Mouse (Mus musculus) cerebellum, adult 11 months (tissue): ENCODE data around the gene Spaar.
A peak's percentile ranks its signal among the peaks of the same experiment; 100 is the strongest.
"Not testable (repeated sequence)": the region's sequence is repeated elsewhere in the genome, so short reads cannot be mapped to it uniquely, and the experiment has no call there.

Experiments
- DNase-seq: peaks from one replicate; pipeline ENCODE4 v3.0.0; 2022

Spaar gene

DNA sequence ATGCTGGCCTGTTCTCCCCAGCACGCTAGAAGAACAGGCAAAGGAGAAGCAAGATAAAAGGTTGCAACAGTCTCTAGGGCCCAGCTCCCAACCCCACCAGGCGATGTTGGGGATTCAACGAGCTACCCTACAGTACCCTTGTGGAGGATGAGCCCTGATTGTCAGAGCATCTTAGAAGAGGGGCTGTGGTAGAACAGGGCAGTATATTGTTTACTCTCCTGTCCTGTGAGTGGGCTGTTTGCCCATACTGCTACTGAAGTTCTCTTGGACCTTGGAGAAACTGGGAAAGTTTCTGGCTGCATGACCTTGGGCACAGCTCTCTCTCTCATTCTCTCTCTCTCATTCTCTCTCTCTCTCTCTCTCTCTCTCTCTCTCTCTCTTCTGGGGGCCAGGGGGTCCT, 708 bp upstream of the Spaar start:
- no peak for DNase-seq

DNA sequence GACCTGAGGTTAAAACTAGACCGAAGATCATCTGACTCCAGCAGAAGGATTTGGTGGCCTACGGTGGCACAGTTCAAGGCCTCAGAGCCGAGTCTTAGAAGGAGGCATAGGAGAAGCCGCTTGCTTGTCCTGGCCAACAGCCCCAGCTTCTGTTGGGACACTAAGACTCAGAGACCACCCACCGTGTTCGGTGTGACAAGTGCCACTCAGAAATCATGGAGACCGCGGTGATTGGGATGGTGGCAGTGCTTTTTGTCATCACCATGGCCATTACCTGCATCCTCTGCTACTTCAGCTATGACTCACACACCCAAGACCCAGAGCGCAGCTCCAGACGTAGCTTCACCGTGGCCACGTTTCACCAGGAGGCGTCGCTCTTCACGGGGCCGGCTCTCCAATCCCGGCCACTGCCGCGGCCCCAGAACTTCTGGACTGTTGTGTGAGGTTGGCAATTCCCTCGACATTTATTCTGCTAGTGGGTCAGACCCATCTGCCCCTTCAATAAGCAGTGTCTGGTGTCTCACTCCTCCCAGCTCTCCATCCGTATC, 990 bp downstream of the Spaar start:
- no peak for DNase-seq

DNA sequence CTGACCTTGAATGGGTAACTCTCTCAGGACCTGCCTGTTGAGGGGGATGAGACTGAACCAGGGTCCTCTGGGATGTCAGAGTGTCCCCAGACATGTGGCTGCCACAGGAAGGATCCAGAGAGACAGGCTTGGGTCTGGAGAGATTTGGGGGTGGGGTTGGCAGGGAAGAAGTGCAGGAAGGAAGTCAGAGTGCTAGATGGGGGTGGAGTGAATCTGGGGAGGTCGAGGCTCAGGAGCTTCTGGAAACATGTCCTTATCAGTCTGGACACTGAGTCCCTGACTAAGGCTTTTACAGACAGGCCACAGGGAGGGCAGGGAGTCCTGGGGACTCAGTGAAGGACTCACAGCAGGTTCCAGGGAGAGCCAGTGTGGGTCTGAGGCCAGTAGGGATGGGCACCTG, 2.3 kb downstream of the Spaar start:
- no peak for DNase-seq

DNA sequence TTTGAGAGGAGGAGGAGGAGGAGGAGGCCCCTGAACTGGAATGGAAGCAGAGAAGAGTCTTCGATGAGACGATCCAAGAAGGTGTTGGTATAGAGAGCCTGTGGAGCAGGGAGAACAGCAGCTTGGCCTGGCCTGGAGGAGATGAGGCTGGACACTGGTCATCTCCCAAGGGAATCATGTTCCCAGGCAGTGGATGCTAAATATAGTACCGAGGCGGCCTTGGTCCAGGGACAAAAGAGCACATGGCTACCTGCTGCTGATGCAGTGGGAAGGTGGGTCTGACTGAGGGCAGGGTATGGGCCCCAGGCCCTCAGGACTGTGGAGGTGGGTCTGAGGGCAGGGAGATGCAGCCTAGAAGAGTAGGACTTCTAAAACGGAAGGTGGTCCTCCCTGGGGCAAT, 3.4 kb downstream of the Spaar start:
- DNase-seq = no peak

DNA sequence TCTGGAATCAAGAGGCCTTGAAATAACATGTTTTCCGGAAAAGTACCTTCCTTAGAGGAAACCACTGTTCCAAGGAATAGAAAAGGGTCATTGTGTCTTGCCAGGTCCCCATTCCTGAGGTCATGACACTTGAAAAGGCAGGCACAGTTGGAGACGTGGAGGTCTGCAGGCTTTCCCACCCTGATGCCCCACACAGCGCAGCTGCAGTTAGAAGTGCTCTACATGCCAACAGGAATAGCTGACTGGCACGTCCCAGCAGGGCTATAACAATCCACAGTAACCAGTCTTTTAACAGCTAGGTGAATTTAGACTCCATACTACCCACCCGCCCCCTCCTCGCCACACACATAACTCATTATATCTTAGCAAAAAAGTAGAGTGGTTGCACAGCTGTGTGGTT, 7.3 kb downstream of the Spaar start:
- DNase-seq = no peak

DNA sequence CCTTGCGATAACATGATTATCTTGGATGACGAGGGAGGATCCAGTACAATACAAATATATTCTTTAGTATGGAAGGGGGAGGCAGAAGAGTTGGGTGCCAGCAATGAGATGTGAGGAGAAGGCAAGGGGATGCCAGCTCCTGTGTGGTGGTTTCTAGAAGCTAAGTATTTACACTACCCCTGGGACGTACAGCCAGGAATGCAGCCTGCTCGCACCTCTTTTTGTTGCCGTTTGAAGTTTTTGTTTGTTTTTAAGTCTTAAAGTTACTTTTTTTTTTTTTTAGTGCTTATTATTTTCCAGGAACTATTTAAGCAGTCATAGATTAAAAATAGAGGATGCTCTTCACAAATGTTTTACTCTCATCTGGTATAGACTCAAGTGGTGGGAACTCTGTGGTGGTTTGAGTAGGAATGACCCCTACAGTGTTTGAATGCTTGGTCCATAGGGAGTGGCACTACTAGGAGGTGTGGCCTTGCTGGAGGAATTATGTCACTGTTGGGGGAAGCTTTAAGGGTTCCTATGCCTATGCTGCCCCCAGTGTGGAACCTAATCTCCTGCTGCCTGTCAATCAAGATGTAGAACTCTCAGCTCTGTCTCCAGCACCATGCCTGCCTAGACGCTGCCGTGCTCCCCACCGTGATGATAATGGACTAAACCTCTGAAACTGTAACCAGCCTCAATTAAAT, 9.3 kb downstream of the Spaar start:
- DNase-seq = no peak

DNA sequence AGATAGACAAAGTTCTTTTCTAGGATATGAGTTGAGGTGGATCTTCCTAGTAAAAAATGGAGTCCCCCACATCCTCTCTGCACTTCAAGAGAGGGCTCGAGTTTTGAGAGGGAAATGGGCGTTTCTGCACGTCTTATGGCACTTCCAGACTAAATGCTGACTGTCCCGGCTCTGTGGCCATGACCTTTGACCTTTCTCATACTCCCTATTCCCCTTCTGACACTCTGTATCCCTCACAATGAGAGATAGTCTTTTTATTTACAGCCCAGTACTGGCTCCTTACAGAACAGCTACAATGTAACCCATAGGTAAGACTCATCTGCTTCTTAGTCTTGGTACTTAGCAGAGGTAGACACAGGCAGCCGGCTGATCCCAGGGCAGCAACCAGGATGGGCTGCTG, 11.7 kb downstream of the Spaar start:
- no peak for DNase-seq

DNA sequence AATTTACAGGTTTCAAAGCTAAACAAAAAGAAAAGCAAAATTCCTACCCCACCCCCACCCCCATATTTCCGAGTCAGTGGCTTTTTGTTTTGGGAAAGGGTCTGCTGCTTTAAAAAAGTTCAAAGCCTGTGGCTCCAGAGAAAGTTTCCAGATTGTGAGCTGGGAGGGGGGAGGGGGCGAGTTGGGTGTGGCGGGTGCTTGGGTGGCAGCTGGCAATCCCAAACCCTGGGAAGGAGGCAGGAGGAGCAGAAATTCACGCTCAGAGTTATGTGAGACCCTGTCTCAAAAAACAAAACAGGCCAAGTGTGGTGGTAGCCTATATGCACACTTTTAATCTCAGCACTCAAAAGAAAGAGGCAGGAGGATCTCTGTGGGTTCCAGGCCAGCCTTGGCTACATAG, 12.8 kb downstream of the Spaar start:
- no peak for DNase-seq

DNA sequence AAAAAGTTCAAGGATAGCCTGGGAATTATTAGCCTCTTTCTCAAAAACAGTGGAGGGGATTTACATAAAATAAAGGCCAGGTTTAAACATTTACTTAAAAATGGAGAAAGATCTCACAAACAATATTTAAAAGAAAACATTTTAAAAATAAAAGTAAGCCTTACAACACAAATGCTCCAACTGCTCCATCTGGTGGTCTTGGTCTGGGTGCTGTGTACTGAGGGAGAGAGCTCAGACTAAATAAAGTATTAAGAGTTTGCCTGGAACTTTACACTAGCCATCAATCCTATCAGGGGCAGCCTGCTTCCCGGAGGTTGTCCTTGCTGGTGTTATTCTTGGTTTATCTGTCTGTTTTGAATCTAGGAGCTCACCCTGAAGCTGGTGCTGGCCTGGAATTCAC, 13.3 kb downstream of the Spaar start:
- DNase-seq = no peak

DNA sequence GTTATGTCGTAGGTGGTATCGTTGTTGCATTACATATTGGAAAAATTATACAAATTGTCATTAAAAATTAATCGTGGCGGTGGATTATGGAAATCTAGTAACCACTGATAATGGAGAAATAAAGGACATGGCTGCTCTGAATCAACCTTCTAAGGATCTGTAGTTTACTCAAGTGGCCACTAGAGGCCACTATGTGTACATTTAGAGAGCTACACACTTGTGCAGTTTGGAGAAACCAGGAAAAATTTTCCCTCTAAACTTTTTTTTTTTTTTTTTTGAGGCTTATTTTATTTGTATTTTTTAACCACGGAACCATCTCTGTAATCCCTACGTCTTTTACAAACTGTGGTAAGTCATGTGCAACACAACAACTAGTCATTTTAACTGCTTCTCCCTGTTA, 15.4 kb downstream of the Spaar start:
- no peak for DNase-seq

DNA sequence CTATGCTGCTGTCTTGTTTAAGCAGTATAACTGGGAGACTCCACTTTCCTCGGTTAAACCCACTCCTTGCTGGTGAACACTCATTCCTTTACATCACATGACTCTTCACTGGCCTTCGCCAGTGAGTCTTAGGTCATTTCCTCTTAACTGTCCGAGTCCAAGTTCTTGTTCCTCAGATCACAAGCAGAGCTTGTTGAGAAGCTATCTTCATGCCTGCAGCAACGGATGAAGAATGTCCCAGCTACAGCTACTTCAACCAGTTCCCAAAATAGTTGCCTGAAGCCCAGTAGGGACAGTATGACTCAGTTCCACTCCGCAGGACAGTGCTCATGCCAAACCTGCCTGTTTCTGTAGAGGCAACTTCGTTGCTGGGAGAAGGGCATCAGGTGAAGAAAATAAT, 27.4 kb downstream of the Spaar start:
- DNase-seq = no peak

DNA sequence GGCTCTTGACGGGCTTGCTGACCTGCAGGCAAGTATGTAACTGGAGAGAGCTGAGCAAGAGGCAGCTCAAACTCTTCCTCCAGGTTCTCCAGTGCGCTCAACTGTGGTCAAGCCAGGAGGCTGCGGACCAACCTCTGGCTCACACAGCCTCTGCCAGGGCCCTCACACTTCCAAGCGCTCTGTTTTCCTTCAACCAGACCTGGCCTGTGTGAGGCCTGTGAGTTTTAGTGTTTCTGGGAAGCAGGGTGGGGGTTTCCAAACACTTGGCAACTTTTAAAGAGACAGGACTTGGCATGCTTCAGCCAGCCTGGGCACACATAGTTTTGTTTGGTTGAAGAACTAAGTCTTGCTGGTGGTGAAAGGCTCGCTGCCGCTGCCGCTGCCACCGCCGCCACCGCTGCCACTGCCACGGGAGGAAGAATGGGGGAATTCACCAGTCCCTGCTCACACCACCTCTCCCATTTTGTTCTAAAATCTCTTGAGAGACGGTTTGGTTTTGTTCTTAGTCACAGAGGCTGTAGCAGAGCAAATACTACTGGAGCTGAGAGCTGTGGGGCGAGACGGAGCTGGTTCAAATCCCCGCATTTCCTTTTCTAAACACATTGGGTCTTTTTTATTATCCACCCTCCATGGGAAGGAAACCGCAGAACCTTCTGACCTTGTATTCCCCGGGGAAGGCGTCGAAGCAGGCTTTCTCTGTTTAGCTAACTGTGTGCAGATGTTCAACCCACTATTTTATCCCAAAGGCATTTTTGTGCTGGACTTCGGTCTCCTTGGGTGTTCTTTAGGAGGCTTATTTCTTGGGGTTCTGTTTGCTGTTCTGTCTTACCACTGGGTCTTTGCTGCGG, 30.0 kb downstream of the Spaar start:
- DNase-seq = no peak

DNA sequence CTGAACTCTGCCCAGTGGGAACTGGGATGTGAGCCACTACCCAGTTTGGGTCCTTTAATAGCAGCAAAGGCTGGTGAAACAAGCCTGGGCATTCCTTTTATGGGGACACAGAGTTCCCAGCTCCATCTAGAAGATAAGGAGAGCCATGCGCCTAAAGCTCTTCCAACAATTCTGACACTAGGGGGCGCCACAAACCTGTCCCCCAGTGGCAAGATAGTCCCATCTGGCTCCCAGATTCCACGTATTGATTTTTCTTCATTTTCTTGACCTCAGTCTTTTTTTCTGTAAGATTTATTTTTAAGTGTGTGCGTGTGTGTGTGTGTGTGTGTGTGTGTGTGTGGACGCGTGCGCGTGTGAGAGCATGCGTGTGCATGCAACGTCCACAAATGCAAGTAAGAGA, 30.6 kb downstream of the Spaar start:
- DNase-seq = no peak

DNA sequence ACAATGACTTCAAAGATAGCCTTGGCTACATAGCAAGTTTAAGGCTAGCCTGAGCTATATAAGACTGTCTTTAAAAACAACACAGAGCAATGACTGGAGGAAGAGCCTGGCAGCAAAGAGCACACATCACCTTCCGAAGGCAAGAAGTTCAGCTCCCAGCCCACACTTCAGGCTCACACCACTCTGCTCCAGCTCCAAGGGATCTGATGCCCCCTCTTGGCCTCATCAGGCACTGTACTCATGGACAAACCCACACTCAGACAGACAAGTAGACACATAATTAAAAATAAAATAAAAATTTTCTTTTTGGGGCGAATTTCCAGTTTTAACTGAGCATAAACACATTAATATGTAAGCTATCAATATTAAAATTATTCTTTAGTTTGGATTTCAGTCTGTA, 31.5 kb downstream of the Spaar start:
- DNase-seq = no peak

DNA sequence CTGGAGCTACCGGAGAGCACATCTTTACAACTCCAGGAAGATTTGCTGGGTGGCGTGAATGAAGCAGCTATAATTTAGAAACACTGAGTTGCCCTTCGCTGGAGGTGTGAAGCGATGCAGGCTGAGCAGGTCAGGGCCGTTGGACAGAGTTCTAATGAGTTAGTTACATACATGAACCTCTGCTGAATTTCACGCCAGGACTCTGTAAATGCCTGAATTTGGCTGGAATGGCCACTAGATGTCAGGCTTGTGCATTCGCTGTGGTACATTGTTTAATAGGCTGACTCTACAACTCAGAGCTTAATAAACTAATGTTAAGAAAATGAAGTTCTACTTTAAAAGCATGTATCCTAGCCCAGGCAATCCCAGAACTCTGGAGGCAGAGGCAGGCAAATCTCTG, 33.6 kb downstream of the Spaar start:
- peak; percentile 8 for DNase-seq

DNA sequence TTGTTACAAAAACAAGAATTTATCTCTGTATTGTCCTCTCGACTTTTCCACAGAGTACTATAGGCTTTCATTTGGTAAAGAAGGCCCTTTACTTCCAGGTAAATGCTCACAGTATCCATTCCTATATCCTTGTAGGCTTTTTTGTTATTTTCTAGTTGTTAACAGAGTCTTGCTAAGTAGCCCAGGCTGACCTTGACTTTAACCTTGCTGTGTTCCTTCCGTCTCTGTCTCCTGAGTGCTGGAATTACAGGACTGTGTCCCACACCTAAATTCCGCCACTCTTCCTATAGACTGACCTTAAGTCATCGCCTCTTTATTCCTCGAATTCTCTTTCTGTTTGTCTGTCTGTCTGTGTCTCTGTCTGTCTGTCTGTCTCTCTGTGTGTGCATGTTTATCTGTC, 38.5 kb downstream of the Spaar start:
- no peak for DNase-seq

DNA sequence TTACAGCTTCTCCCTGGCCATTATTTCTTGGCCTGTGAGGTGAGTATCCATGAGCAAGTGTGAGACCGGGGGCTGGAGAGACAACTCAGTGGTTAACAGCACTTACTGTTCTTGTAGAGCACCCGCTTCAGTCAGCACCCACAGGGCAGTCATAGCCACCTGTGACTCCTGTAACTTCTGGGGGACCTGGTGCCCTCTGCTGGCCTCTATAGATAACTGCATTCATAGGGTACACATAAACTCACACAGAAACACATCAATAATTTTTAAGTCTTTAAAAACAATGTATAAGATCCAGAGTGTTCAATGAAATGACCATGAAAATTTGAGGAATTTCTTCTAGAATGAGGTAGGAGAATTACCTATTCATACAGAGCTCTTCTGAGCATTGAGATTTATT, 39.5 kb downstream of the Spaar start:
- no peak for DNase-seq

DNA sequence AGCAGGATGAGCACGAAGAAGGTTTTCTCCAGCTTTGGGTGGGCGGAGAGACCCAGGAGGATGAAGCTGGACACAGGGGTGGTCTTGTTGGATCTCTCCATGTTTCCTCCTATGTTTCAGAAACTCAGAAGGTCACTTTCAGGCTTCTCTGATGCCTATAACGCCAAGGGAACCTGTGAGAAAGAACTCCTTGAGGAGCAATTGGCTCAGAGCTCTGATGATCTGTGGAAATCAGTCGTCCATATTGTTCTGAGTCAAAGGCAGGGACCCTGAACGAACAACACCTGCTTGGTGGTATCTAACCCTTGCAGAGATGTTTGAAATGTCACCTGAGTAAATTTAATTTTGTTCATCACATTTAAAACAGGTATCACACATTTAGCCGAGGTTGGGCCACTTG, 41.1 kb downstream of the Spaar start, which contains the start of gene Olfr159:
Olfr159 (minus strand) TSS at position 101 of the 400 bp plus-strand sequence.
- no peak for DNase-seq

DNA sequence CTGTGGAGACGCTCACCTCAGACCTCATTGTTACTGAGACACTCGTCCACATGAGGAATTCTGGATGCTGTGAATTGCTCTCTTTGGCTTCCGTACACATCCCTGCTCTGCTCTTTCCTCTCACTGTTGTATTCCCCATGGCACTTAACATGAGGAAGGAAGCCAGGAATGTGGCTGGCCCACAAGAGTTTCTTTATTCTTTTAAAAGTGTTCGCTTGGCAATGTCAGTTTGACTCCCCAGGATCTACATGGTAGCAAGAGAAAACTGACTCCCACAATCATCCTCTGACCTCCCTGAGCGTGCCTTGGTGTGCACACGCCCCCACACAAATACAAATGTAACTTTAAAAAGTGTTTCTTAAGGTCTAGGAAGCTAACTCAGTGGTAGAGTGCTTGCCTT, 41.8 kb downstream of the Spaar start:
- DNase-seq = no peak

DNA sequence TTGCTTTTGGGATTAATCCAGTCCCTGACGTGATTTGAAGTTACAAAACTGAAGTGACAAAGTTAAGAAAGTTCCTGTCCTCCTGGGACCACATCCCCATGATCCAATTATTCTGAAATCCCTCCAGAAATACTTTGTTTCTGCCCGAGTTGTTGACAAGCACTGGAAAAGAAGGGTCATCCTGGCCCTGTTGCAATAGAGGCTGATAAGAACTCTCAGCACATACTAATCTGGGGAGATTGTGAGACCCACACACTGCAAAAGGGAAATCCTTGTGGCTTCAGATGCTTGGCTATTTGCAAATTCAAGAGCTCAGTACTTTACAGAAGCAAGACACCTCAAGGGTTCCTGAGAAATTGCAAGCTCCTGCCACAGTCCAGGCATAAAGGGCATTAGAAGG, 42.5 kb downstream of the Spaar start:
- no peak for DNase-seq

DNA sequence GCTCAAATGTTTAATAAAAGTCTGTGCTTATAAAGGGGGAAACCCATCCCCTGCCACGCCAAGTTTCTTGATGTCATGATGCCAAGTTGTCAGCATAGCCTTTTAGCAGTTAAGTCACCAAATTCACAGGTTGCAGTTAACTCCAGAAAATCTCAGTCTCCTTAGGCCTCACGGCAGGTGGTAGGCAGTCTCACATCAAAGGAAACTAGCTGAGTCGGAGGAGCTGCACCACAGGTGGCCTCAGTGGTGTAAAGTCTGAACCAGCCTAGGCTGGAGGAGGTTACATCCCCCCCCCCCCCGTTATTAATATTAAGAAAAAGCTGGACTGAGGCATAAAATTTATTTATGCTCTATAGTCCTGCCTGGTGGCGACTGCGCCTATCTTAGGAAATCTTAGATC, 65.5 kb downstream of the Spaar start:
- no peak for DNase-seq

DNA sequence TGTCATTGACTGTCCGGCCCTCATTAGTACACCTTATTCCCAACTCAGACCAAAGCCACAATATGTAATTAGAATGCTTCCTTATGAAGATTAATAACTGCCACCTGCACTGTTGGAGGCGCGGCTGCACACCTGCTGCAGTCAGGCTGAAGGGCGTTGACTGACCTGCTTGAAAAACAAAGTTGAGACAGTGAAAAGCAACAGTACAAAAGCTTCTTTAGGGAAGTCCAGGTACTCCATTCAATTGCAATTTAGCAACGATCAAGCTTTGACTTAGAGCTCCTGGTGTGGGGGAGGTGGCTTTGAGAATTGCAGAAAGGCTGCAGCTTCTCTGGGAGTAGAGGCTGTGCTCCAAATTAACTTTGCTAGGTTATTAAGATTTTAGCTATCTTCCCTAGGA, 66.0 kb downstream of the Spaar start:
- DNase-seq = not testable (repeated sequence)

DNA sequence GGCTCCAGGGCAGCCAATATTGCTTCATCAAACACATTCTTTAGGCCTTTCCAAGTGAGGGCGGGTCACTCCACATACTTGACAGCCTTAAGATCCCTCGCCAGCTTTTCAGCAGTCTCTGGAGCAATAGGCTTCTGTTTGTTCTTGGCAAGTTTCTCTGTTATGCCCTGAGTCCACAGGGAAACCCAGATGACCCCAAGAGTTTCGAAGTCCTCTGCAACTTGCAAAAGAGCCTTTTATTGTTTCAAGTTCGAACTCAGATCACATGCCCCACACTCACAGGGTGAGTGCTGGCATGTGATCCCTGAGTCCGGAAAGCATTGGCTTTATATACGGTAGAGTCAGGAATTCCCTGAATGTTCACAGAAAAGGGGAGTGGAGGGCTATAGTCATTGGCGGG, 69.1 kb downstream of the Spaar start:
- no peak for DNase-seq
